ENCODE assay signal across 19 mouse cellular contexts in the genomic region with DNA sequence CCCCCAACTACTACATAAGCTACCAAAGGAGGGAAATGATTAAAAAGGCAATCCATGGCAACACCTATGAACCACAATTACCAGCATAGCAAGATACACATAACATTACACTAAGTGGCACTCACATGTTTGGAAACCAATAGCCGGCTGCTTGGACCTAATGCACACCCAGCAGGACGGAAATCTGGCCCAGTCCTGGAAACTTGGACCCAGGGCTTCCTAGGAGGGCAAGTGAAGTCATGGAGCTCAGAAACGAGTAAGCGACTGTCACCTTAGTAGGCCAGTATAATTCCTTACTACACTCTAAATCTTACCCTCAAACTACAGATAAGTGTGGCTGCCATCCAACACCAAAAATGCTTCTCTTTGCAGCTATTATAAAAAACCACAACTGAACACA.
DNase-seq lines count a peak whose midpoint lies in the region.
"Had no signal": no experiment of that assay in that cellular context is flagged by ENCODE, and none has a peak within 500 bp of the region (broad histone marks: within the 10 kb centered on the region; RNA-seq: fewer than 3 reads in every experiment).

No protein-coding gene starts in this region.

- no peak overlapping the region for H3K27ac ChIP-seq in heart, embryonic 10.5 days

- no peak overlapping the region for H3K4me3 ChIP-seq in heart, embryonic 10.5 days

- no peaks in the 10 kb centered on the region for H3K36me3 ChIP-seq in heart, embryonic 10.5 days
- H3K36me3 ChIP-seq: G1E had no signal

- DNase-seq in heart, adult 11 months: peak; percentile 49
- no peak for DNase-seq in heart, postnatal 14 days
- DNase-seq in heart, embryonic 10.5 days (ENCODE audit: low spot score): peak; percentile 54
- no peak for DNase-seq in heart, postnatal 4 days
- peak; percentile 5 for DNase-seq in testis, postnatal 10 days (ENCODE audit: low spot score)
- no peak for DNase-seq in testis, postnatal 14 days (ENCODE audit: low spot score)
- DNase-seq: adrenal gland, adult 2 months; adrenal gland, adult 8-10 months; adrenal gland, postnatal 10 days; adrenal gland, postnatal 14 days; adrenal gland, postnatal 25 days; adrenal gland, postnatal 36 days; B cell, adult 2 months; cerebellum, adult 11 months; cerebellum, adult 11-12 months; cerebellum, adult 18-20 months had no signal

- intact Hi-C loops in heart, postnatal 14 days (cut with DNase I): no loop called here

- H3K27me3 ChIP-seq in heart, embryonic 10.5 days (ENCODE audit: insufficient read depth, poor library complexity, severe bottlenecking): no peaks in the 10 kb centered on the region
- H3K27me3 ChIP-seq: CH12.LX, Patski had no signal

- 84% methylated on average over 4 of the region's 4 CpGs for WGBS in heart, embryonic 10.5 days

- no peaks in the 10 kb centered on the region for H3K9me3 ChIP-seq in heart, embryonic 10.5 days

- H3K4me1 ChIP-seq in heart, embryonic 10.5 days: no peaks in the 10 kb centered on the region; the same call in 1 of the 2 replicates

Comparison
In these comparisons a context has a peak if more than half of its experiments do, and no peak if none do; other contexts are left out.
1. DNase-seq: peak in heart, adult 11 months (single experiment), heart, embryonic 10.5 days (single experiment) and testis, postnatal 10 days (single experiment); none in heart, postnatal 14 days (0 of 2), heart, postnatal 4 days (single experiment) and testis, postnatal 14 days (single experiment).